Mouse (Mus musculus): ENCODE data around the gene Mia.

DNA sequence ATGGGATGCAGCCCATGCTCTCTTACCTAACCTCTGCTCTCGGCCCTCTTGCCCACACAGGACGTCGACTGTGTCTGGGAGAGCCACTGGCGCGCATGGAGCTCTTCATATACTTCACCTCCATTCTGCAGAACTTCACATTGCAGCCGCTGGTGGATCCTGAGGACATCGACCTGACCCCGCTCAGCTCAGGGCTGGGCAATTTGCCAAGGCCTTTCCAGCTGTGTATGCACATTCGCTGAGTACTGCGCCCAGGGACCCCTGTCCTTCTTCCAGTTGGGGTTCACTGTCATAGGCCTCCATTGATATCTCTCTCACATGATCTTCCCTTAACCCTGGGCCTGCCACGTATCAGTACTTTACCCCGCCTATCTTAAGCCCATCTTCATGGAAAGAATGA lies 47.8 kb downstream of the Mia start:
- TF ChIP-seq ZNF384 (IDR thresholded peaks at IDR 0.05; ENCODE audit: low read depth, low read length) (no peak), MAFK (IDR thresholded peaks at IDR 0.05; ENCODE audit: insufficient read depth, low read depth, low read length) (no peak)

Measured in ES-E14 (cell line).